Mouse (Mus musculus) stomach, embryonic 16.5 days (tissue): ENCODE data around the gene Ltbr. TPM values are rescaled to one million over a fixed set of nuclear protein-coding genes. Genes with fewer than 3 reads are reported as not detected.

ENCODE experiments used
- ATAC-seq: fragments of 200-750 bp; cut with Nextera tagmentation; 2 replicates; pipeline ENCODE4 v1.8.0; 2017; ENCODE audit warnings: moderate number of reproducible peaks, moderate TSS enrichment; ENCODE audit not compliant: insufficient read depth, low FRiP score
- H3K27ac ChIP-seq: fragments of 300-500 bp; sonication (generic); 2 replicates; pipeline ENCODE4 v1.5.1; 2014; ENCODE audit warnings: low read length
- H3K27me3 ChIP-seq: fragments of 300-500 bp; sonication (generic); 2 replicates; pipeline ENCODE4 v1.6.1; 2014; ENCODE audit warnings: low read length, control low read depth, mixed read lengths; ENCODE audit not compliant: control insufficient read depth, insufficient read depth
- H3K36me3 ChIP-seq: fragments of 300-500 bp; sonication (generic); 2 replicates; pipeline ENCODE4 v1.6.1; 2014; ENCODE audit warnings: low read length; ENCODE audit not compliant: control insufficient read depth, insufficient read depth
- H3K4me1 ChIP-seq: fragments of 300-500 bp; sonication (generic); 2 replicates; pipeline ENCODE4 v1.6.1; 2014; ENCODE audit warnings: low read length, control low read depth, mixed read lengths; ENCODE audit not compliant: control insufficient read depth, insufficient read depth
- H3K4me2 ChIP-seq: fragments of 300-500 bp; sonication (generic); 2 replicates; pipeline ENCODE4 v1.6.1; 2014; ENCODE audit warnings: low read depth, low read length, mixed read lengths
- H3K4me3 ChIP-seq: fragments of 300-500 bp; sonication (generic); replicated peaks from 2 replicates; pipeline ENCODE4 v1.5.1; 2014; ENCODE audit warnings: mild to moderate bottlenecking, low read length
- H3K9ac ChIP-seq: fragments of 300-500 bp; sonication (generic); 2 replicates; pipeline ENCODE4 v1.6.1; 2014; ENCODE audit warnings: low read length
- H3K9me3 ChIP-seq: fragments of 300-500 bp; sonication (generic); replicated peaks from 2 replicates; pipeline ENCODE4 v1.6.1; 2016; ENCODE audit warnings: low read length, control low read depth; ENCODE audit not compliant: control insufficient read depth
- WGBS: fragments of 180-500 bp; shearing (Covaris S2); extraction: QIAGEN DNeasy Blood & Tissue Kit; methylation state at CpG from one replicate; pipeline ENCODE4 v1.1.7; 2014; 5-methylcytosine and 5-hydroxymethylcytosine counted together
- polyA plus RNA-seq: library from polyadenylated mRNA; unstranded; fragments of >200 nt; fragmentation: Nextera tagmentation; extraction: Ambion mirVana; gene quantifications from 2 replicates; pipeline ENCODE4 v1.2.1, GENCODE M21; 2015

Ltbr gene
- 69.4 and 73.1 TPM in 2 replicates for polyA plus RNA-seq

DNA sequence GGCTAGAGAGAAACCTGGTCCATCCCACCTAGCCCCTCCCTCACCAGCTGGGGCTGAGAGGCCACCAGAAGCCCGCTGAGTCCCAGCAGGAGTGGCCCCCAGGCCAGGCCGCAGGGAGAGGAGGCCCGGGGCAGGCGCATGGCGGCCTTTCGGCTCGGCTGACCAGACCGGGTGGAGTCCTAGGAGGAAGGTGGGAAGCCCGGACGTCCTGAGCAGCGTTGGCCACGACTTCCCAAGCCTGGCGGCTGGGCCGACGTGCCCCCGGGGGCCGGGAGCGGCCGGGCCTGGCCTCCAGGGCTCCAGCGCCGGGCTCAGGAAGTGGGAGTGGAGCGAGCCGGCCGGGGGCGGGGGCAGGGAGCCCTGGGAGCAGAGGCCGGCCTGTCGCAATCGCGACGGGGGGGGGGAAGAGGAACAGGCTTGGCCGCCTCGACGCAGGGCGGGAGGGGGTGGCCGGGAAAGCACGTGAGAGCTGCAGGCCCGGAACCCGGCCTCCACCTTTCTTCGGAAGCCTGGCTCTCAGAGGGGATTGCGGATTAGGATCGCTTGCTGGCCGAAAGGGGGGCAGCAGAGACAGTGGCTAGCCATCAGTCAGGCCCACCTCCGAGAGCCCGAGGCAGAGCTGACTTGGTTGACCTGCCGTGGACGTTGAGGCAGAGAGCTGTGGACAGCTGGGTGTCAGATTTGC is at the start of gene Ltbr:
Gene Ltbr (minus strand): TSS at position 340 of the 685 bp plus-strand sequence.
- peak; percentile 94 for ATAC-seq
- H3K4me3 ChIP-seq: peak within 1 kb of the TSS; percentile 77
- H3K27ac ChIP-seq: peak within 1 kb of the TSS; percentile 87
- peak within 1 kb of the TSS; percentile 78 for H3K4me2 ChIP-seq
- no peaks in the 10 kb centered on the region for H3K36me3 ChIP-seq
- no peaks in the 10 kb centered on the region for H3K9me3 ChIP-seq
- no peaks in the 10 kb centered on the region for H3K27me3 ChIP-seq
- peaks cover 22% of the 10 kb centered on the region for H3K4me1 ChIP-seq
- WGBS: under 1% methylated on average over 44 of the region's 46 CpGs
- H3K9ac ChIP-seq: peak within 1 kb of the TSS; percentile 98

DNA sequence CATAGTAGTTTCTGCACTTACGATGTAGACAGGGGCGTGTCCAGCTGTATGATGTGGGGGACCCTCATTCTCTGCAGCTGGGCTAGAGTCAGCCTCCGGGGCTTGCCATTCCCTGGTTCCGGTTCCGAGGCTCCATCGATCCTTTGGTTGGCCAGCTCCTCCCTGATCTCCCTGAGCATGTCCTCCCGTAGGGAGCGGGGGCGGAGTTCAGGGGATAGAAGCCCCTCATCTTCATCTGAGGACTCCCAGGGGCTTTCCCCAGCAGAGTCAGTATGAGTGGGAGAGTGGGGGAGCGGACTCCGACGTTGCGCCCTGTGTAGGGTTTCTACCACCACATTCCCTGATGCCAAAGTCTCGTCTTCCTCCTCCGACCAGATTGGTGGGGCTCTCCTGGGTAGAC is 49.3 kb upstream of the Ltbr start:
- H3K27ac ChIP-seq: no peak overlapping the region

DNA sequence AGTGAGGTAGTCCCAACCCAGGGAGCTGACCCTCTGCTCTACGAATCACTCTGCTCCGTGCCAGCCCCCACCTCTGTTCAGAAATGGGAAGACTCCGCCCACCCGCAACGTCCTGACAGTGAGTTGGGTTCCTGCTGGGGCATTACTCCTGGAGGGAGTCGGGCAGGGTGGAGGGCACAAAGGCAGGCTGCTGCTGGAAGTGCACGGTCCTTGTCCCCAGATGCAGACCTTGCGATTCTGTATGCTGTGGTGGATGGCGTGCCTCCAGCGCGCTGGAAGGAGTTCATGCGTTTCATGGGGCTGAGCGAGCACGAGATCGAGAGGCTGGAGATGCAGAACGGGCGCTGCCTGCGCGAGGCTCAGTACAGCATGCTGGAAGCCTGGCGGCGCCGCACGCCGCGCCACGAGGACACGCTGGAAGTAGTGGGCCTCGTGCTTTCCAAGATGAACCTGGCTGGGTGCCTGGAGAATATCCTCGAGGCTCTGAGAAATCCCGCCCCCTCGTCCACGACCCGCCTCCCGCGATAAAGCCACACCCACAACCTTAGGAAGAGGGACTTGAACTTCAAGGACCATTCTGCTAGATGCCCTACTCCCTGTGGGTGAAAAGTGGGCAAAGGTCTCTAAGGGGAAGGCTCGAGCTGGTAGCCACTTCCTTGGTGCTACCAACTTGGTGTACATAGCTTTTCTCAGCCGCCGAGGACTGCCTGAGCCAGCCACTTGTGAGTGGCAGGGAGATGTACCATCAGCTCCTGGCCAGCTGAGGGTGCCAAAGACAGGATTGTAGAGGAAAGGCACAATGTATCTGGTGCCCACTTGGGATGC is 48.0 kb upstream of the Ltbr start:
- 51% methylated on average over 38 of the region's 38 CpGs for WGBS
- H3K9ac ChIP-seq: no peak overlapping the region
- H3K4me3 ChIP-seq: no peak overlapping the region
- peaks cover 8% of the 10 kb centered on the region; the same call in 1 of the 2 replicates for H3K4me1 ChIP-seq
- ATAC-seq: no peak; the same call in 1 of the 2 replicates
- H3K36me3 ChIP-seq: peaks cover 23% of the 10 kb centered on the region
- no peak overlapping the region for H3K27ac ChIP-seq
- no peaks in the 10 kb centered on the region for H3K27me3 ChIP-seq
- H3K9me3 ChIP-seq: no peaks in the 10 kb centered on the region
- H3K4me2 ChIP-seq: no peak overlapping the region

More for the DNA sequence above, 49.3 kb upstream of the Ltbr start:
- 0 out of 2 replicates have a peak overlapping the region, but pooled peaks have one; percentile 4 for H3K4me2 ChIP-seq
- peaks cover 19% of the 10 kb centered on the region for H3K36me3 ChIP-seq
- H3K9ac ChIP-seq: peak overlapping the region; percentile 29; the same call in 1 of the 2 replicates
- H3K9me3 ChIP-seq: no peaks in the 10 kb centered on the region
- WGBS: 41% methylated on average over 15 of the region's 15 CpGs
- H3K4me1 ChIP-seq: peaks cover 7% of the 10 kb centered on the region; the same call in 1 of the 2 replicates
- H3K4me3 ChIP-seq: no peak overlapping the region
- no peaks in the 10 kb centered on the region for H3K27me3 ChIP-seq
- no peak for ATAC-seq

DNA sequence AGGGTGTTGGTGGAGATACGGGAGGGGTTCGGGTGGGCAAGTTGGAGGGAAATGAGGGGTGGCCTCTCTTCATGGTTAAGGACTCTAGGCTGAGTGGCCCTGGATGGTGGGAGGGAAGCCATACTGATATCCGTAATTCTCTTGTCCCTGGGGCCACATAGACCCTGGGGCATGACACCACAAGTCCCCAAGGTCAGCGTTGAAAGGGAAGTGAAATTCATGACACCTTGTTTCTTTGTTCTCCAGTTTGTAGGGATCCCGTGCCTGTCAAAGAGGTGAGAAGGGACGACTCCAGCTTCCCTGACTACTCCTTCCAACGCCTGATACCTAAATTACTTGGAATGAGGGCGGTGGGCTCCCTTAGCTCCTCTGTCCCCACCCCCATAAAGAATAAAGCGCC is 47.2 kb upstream of the Ltbr start:
- Histone ChIP-seq H3K27me3 (no peaks in the 10 kb centered on the region), H3K27ac (no peak overlapping the region), H3K9me3 (no peaks in the 10 kb centered on the region), H3K4me3 (no peak overlapping the region), H3K36me3 (peaks cover 23% of the 10 kb centered on the region), H3K4me2 (no peak overlapping the region), H3K9ac (no peak overlapping the region), H3K4me1 (peaks cover 16% of the 10 kb centered on the region)
- WGBS: 78% methylated on average over 9 of the region's 9 CpGs
- no peak for ATAC-seq

DNA sequence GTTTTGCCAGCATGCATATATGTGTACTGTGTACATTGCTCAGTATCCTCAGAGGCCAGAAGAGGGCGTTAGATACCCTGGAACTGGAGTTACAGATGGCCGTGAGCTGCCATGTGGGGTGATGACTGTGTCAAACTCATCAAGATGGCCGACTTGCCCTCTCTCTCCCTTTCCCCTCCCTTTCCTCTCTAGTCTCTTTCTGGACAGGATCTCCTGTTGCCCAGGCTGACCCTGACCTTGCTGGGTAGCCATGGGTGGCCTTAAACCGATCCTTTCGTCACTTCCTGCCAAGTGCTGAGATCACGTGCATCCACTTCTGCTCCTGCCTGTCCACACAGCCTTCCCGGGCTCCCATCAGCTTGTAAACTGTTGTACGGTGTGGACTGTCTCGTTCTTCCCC is 46.3 kb upstream of the Ltbr start:
- WGBS: 52% methylated on average over 9 of the region's 9 CpGs
- Histone ChIP-seq H3K4me3 (no peak overlapping the region), H3K9me3 (no peaks in the 10 kb centered on the region), H3K4me2 (no peak overlapping the region), H3K9ac (no peak overlapping the region), H3K27me3 (no peaks in the 10 kb centered on the region), H3K27ac (no peak overlapping the region), H3K36me3 (peaks cover 23% of the 10 kb centered on the region), H3K4me1 (peaks cover 25% of the 10 kb centered on the region)
- no peak for ATAC-seq

GRCm38 (mm10) chr6:125357334-125357733 is 43.6 kb upstream of the Ltbr start:
- WGBS: 81% methylated on average over 15 of the region's 15 CpGs
- Histone ChIP-seq H3K9ac (no peak overlapping the region), H3K36me3 (peaks cover 23% of the 10 kb centered on the region), H3K4me2 (no peak overlapping the region), H3K27me3 (no peaks in the 10 kb centered on the region), H3K27ac (no peak overlapping the region), H3K4me1 (peaks cover 41% of the 10 kb centered on the region), H3K9me3 (no peaks in the 10 kb centered on the region), H3K4me3 (no peak overlapping the region)
- no peak for ATAC-seq

GRCm38 (mm10) chr6:125356264-125356663 is 42.6 kb upstream of the Ltbr start:
- WGBS: 21% methylated on average over 8 of the region's 8 CpGs
- peaks cover 52% of the 10 kb centered on the region for H3K4me1 ChIP-seq

GRCm38 (mm10) chr6:125355197-125355741 is 41.6 kb upstream of the Ltbr start:
- 10% methylated on average over 10 of the region's 10 CpGs for WGBS
- Histone ChIP-seq H3K4me3 (peak overlapping the region; percentile 2), H3K4me2 (peak overlapping the region; percentile 33), H3K4me1 (peaks cover 56% of the 10 kb centered on the region), H3K27me3 (no peaks in the 10 kb centered on the region), H3K9me3 (no peaks in the 10 kb centered on the region), H3K9ac (peak overlapping the region; percentile 44), H3K27ac (peak overlapping the region; percentile 20), H3K36me3 (peaks cover 16% of the 10 kb centered on the region)
- no peak for ATAC-seq

More at GRCm38 (mm10) chr6:125356264-125356663, 42.6 kb upstream of the Ltbr start:
- no peaks in the 10 kb centered on the region for H3K27me3 ChIP-seq
- H3K9me3 ChIP-seq: no peaks in the 10 kb centered on the region
- H3K27ac ChIP-seq: no peak overlapping the region
- peaks cover 19% of the 10 kb centered on the region for H3K36me3 ChIP-seq
- H3K4me2 ChIP-seq: no peak overlapping the region
- peak; percentile 20; the same call in 1 of the 2 replicates for ATAC-seq
- no peak overlapping the region for H3K9ac ChIP-seq
- no peak overlapping the region for H3K4me3 ChIP-seq
